Mouse (Mus musculus) heart, postnatal 36 days (tissue): ENCODE data around the gene Krtdap. TPM values are rescaled to one million over a fixed set of nuclear protein-coding genes. Genes with fewer than 3 reads are reported as not detected.
A peak's percentile ranks its signal among the peaks of the same experiment; 100 is the strongest.
"Not testable (repeated sequence)": the region's sequence is repeated elsewhere in the genome, so short reads cannot be mapped to it uniquely, and the experiment has no call there.

ENCODE experiments used
- DNase-seq, 2 experiments: peaks; one replicate each; pipeline ENCODE4 v3.0.0; 2021 to 2022
- intact Hi-C: fragments of 180-260 bp; cut with DNase I; formaldehyde crosslinking; loops from one replicate; pipeline ENCODE4 v1.15.1; 2025
- total RNA-seq, 2 experiments: library from RNA; stranded (reverse); gene quantifications; 2 replicates each; pipeline ENCODE4 v1.2.3; 2021

Krtdap gene
- total RNA-seq, 2 experiments from 2014 or later = not detected

DNA sequence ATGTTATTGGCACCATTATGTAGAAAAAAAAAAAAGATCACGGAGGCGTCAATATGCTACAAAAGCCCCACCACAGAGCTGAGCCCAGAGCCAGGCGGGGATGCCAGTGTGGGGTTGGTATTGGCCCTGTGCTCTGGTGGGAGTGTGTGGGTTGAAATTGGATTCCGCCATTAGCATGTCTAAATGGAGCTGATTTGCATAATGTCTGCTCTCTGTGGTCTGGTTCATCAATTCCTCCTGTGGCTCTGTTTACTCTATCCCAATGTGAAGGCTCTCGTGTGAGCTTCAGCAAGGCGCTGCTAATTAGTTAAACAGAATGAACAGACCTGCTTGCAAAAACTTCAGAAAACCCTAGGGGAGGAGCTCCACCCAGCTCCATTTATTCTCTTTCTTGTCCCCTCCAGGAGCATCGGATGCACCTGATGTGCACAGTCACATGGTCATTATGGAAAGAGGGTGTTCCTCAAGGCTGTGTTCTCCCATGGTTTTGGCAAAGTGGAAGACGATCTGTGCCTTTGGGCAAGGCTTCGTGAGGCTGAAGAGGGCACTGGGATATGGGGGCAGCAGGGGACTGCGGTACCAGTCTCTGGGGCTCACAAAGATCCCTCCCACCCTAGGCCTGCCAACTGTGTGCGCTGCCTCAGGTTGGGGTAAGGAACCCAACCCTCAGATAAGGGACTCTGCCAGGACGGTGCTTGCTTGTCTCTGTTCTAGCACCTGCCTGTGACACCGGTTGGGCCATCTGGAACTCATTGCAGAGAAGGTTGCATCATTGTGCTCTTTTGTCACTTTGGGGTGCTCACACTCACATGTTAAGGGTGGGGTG, 1.8 kb upstream of the Krtdap start:
- intact Hi-C loops = no loop called here
- no peak for DNase-seq

DNA sequence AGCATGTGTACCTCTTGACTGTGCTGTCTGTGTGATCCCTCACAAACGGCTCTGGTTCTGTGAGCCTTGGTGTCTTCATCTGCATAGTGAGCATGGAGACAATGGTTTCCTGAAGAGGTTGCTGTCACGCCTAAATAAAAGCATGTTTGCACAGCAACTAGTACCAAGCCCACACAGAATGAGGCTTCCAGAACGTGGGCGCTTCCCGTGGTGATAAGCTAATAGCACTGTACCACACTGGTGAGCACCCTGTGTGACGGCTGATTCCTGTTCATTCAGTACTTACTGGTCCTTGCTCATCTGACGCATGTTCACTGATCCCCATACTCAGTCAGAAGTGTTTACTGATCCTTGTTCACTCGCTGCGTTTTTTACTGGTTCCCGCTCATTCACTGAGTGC, 2.4 kb downstream of the Krtdap start:
- no peak for DNase-seq
- intact Hi-C loops = no loop called here

DNA sequence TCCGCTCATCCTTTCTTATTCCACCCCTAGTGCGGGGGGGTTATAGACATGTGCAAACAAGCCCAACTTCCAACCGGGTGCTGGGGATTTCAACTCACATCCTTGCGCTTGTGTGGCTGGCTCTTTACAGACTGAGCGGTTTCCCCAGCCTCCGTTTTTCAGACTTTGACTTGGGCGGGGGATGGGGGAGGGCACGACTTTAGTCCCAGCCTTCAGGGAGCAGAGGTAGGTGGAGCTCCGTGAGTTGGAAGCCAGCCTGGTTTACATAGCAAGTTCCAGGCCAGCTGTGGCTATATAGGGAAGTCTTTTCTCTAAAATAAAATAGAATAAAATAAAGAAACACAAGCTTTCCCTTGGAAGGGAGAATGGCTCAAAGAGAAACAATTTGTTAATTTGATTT, 4.2 kb downstream of the Krtdap start:
- intact Hi-C loops = no loop called here
- DNase-seq = no peak

DNA sequence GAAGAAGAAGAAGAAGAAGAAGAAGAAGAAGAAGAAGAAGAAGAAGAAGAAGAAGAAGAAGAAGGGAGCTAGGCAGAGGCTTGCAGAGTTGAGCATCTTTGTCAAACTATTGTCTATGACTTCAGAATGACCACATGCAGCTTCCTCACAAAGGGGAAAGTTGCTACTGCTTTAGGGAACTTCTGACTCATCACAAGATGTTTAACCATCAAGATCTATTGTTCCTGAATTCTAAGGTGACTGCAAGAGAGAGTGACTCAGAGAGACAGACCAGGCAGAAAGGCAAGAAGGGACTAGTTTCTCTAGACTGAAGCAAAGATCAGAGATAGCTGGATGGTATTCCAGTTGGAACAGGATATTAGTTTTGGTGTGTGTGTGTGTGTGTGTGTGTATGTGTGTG, 7.2 kb downstream of the Krtdap start:
- no peak for DNase-seq
- intact Hi-C loops = no loop called here

DNA sequence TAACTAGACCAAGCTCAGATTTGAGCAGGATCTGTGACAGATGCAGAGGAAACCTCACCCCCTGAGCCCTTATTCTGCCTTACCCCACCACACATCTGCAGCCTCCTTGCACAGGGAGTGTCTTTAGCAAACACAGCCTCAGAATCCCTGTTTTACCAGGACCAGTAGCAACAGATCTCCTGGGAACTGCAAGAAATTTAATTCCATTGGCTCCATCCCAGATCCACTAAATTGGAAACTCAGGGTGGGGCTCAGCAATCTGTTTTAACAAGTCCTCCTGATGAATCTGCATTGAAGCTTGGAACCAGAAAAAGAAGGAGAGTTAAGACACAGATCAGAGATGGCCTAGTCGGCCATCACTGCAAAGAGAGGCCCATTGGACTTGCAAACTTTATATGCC, 9.1 kb downstream of the Krtdap start:
- intact Hi-C loops = no loop called here
- DNase-seq = no peak

DNA sequence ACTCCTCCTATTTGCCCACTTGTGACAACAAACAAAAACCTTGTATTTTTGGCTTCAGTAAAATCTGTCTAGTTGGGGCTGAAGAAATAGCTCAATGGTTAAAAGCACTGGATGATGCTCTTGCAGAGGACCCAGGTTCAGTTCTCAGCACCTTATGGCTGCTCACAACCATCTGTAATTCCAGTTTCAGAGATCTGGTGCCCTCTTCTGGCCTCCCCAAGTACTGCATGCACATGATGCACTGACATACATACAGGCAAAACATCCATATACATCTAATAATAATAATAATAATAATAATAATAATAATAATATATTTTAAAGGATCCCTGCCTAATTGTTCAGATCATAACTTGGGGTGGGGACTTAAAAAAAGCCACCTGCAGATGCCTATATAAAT, 13.0 kb downstream of the Krtdap start:
- DNase-seq = no peak
- intact Hi-C loops = no loop called here

DNA sequence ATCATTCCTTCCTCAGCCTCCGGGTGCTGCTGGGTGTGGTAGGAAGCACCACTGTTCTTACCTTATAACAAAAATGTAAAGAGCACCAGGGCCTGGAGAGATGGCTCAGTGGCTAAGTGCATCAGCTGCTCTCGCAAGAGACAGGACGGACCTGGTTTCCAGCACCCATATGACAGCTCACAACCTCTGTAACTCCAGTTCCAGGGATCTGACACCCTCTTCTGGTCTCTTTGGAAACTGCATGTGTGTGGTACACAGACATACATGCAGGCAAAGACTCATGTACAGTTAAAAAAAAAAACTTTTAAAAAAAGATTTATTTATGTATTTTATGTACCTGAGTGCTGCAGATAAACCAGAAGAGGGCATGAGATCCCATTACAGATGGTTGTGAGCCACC, 15.6 kb downstream of the Krtdap start:
- intact Hi-C loops = no loop called here
- DNase-seq = no peak

DNA sequence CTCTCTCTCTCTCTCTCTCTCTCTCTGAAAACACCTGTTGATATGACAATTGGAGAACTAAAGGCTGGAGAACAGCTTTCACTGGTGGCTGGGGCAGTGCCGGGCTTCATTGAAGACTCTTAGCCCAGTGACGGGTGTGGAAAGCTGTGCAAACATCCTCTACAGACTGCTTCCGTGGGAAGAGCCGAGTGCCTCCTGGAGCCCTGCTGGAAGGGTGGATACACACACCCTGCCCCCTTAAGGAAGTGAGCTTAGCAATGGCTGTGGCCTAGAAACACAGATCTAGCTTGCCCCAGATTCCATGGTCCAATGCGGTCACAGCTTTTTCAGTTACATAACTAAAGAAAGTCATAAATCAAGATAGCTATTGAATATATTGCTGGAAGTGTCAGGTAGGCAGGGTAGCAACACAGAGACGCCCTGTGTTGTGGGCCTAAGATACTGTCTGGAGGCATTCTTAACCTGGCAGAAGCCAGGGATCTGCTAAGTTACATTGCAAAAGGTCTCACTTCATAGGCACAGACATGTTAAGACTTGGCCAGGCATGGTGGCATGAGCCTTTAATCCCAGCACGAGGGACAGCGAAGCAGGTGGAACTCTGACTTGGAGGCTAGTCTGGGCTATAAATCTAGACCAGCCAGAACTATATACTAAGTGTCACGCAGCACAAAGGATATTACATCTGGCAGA, 16.5 kb downstream of the Krtdap start:
- no peak for DNase-seq
- intact Hi-C loops = no loop called here

DNA sequence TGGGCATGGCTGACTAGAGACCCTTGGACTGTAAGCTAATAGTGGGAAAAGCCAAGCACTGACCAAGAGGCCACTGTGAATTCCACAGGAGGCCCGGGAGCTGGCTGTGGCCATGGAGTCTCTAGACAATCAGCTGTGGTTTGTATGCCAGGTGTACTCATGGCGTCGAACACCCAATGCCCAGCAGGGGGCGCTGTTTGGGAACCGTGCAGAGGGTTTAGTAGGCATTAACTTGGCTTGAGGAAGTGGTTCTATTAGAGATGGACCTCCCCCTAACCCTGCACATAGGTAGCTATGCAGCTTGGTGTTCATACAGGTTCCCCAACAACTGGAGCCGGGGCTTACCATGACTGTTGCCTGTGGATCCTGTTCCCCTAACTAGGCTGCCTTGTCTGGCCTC, 18.2 kb downstream of the Krtdap start:
- intact Hi-C loops = no loop called here
- DNase-seq = peak in 1 of 2 experiments; percentile 29

DNA sequence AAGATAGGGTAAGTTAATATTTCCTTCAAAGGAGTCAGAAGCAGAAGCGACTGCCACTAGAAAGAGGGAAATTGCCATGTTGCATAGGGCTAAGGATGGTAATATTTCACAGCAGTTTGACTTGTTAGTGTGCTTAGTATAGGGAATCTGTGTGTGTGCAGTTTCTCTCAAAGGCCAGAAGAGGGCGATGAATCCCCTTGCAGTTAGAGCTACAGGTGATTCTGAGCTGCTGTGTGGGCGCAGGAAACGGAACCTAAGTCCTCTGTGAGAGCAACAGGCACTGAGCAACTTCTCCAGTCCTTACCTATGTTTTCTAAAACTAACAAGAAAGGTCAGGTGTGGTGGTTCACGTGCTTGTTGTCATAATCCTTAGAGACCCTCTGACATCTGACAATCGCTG, 22.6 kb downstream of the Krtdap start:
- intact Hi-C loops = no loop called here

DNA sequence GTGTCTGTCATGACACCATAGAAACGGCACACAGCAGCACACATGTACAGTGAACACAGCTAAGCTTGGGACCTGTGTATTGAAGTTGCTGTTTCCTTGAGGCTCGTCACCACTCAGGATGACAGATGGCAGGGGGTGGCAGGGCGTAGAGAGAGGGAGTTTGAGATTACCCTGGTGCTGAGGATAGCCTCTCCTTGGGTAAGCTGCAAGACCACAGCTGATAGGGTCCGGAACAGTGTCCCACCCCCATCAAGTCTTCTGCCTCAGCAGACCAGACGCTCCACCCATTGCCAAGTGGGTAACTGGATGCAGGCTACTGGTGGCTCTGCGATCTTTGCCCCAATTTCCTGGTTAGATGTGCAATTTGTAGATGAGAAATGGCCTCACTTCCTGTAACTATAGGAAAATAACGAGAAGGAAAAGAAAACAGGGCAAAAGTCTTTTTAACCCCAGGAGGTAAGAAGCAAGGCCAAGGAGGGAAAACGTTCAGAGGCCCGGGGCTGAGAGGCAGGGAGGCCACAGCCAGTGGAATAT, 24.1 kb downstream of the Krtdap start:
- DNase-seq = no peak
- intact Hi-C loops = no loop called here

More for the DNA sequence above, 22.6 kb downstream of the Krtdap start:
- DNase-seq = no peak

DNA sequence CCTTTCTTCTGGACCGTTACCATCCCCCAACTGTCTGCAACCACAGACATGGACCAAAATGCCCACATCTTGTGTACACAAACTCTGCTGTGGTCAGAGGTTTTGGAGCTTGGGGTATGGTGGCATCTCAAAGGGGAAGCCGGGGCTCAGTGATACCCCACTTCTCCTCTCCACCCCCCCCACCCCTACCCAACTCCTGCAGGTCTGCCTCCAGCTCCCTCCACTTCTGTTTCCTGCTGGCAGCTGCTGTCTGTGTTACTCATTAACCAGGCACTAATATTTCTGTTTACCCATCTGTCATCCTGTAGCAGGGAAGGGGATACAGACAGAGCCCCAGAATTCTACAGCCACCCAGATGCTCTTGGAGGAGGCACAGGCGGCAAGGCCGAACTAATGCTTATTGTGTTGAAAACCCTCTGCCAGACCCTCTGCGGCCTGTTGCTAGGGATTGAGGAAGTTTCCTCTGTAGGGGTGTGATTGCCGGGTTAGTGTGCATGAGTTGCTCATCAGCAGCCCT, 24.7 kb downstream of the Krtdap start:
- DNase-seq = no peak
- intact Hi-C loops = no loop called here

DNA sequence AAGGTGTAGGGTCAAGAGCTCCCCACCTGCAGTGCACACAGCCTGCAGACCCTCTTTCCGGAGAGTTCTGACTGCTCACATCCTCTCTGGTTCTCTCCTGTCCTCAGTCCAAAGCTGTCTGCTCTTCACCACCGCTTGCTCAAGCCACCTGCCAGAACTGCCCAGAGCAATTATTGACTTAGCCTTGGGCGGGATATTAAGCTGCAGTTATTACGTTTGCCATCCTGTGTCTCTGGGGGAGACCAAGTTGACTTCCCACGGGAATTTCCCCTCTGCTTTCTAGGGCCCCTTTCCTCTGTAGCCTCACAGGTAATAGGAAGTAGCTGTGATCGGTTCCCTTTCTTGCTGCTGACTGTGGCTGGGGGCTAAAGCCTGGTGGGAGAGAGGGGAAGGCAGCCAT, 32.4 kb downstream of the Krtdap start:
- intact Hi-C loops = no loop called here
- no peak for DNase-seq

DNA sequence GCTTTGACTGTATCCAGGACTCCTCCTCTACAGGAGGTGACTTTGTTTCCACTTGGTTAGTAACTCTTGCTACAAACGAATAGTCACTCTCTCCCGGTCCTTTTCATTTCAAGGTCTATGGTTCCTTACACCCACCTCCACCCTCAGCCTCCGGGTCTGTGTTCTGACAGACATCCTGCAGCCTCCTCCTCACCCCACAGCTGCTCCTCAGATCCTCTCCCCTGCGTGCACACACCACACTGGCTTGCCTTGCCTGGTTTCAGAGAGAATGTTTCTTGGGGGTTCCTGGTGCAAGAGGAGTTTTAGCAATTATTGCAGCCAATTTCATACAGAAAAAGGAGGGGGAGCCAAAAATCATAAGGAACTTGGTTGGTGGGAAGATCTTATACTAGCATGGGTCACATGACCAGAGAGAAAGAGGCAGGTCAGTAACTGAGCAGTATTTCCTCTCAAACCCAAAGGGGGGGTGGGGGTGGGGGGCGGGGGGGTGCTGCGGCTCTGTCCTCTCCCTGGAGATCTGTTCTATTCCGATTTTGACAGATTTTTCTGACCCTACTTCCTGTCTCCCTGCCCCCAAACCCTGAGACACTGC, 33.3 kb downstream of the Krtdap start:
- DNase-seq = no peak
- intact Hi-C loops = no loop called here

DNA sequence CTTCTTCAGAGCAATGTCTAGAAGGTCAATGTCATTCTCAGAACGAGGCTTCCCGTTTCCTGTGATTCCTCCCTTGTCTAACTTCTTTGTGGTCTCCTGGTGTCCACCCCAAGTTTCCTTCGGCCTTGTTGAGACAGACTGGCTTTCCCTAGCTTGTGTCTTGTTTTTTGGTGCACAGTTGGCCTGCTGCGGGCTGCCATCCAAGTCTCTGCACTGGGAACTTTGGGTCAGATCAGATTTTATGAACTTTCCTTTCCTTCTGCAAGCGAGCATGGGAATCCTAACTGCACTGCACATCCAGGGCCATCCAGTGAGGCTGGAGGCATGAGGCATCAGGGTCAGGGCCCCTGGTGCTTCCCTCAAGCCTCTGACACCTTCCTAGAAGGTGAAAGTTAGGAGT, 33.8 kb downstream of the Krtdap start:
- DNase-seq = no peak
- intact Hi-C loops = no loop called here

DNA sequence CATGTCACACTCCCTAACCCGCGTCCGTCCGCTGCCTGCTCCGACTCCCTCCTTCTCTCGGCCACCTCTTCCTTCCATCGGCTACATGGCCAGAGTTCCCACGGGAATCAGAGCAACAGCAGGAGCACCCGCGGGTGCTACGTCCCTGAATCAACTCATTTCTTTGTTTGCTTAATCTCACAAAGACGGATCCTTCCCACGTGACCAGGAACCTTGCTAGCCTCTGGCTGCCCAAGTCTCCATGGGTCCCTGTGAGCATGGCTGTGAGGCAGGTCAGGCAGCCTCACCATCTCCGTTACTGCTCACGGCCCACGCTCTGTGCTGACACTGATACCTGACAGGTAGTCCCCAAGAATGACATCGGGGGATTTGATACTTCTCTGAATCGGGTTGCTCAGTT, 36.0 kb downstream of the Krtdap start, which contains the start of gene Ffar2:
Ffar2 (minus strand) TSS at position 101 of the 400 bp plus-strand sequence.
- intact Hi-C loops = no loop called here
- DNase-seq = no peak

DNA sequence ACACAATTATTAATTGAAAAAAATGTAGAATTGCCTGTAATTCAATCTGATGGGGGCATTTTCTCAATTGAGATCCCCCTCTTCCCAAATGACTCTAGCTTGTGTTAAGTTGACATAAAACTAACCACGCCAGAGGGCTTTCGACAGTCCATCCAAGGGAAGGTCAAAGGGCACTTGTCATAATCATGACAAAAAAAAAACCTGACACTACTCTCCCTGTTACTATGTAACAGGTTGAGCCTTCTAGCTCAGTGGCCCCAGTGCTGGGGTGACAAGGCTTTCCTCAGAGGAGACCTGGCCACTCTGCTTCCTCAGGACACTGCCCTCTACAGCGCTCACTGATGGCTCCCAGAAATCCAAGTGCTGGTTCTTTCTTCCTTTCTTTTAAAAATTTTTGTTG, 36.6 kb downstream of the Krtdap start:
- intact Hi-C loops = no loop called here
- no peak for DNase-seq

DNA sequence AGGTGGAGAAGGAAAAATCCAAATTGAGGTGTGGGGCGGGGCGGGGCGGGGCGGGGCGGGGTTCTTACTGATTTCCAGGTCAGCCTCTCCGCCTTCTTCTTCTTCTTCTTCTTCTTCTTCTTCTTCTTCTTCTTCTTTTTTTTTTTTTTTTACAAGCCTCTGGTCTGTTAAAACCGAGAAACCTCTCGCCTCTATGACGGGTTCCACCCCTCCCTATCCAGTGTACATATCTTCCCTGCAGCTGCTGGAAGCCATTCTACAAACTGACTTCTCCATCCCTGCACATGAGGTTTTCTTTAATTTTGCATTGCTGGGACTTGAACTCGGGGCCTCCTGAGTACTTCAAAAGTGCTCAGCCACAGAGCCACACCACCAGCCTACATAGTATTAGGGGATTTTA, 39.0 kb downstream of the Krtdap start:
- DNase-seq = no peak
- intact Hi-C loops = no loop called here

DNA sequence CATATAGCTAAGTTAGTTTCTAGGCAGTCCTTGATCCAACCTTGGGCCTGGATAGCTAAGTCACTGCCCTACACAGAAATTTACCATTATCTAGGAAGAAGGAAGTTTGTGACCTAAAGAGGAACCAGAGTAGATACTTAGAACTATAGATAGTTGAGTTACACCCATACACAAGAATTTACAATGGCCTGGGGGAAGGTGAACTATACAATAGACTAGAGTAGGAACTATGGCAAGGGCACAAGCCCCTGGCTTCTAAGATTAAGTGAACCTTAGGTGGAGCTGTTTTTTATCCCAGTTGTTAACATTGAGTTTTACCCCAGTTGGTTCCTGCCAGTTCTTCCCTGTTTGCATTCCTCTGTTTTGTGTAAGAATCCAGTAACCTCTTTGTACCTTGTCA, 41.2 kb downstream of the Krtdap start:
- DNase-seq, intact Hi-C loops: not testable (repeated sequence)

DNA sequence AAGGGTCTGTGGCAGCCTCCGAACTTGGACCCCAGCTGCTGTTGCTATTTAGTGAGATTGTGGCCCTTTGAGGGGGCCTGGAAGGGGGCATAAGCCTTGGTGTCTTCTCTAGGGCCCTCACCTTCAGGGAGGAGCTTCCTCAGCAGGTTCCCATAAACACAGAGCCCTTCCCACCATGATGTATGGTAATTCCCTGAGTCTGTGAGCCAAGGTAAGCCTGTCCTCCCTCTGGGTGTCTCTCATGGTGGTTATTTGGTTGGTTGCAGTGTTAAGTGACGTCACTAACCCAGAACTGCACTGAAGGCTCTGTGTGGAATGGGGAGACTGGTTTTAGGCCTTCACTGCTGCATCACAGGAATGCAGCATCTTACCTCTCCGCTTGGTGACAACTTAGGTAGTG, 41.7 kb downstream of the Krtdap start:
- intact Hi-C loops = no loop called here
- no peak for DNase-seq

DNA sequence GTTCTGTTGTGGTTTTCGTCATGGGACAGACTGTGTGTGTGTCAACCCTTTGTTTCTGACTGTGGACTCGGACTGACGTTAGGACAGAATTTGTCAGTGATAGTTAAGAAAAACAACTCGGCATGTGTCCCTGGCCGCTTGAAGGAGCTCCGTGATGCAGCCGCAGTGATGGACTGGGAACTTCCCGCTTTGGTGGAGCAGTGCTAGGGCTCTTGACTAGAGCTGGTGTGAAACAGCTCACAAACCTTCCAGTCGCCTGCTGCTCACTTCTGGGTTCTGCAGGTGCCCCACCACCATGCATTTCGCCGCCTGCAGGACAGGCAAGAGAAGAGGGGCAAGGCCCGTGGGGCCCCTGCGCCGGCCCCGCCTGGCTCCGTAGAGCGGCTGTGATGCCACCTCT, 44.6 kb downstream of the Krtdap start:
- DNase-seq = no peak
- intact Hi-C loops = no loop called here
